Mouse (Mus musculus): ENCODE data around the gene Slc38a3. TPM values are rescaled to one million over a fixed set of nuclear protein-coding genes. Genes with fewer than 3 reads are reported as not detected.

The Slc38a3 gene
- 3.3 and 3.9 TPM in 2 replicates for polyA plus RNA-seq (2015; fragmentation: Nextera tagmentation; extraction: Ambion mirVana)

DNA sequence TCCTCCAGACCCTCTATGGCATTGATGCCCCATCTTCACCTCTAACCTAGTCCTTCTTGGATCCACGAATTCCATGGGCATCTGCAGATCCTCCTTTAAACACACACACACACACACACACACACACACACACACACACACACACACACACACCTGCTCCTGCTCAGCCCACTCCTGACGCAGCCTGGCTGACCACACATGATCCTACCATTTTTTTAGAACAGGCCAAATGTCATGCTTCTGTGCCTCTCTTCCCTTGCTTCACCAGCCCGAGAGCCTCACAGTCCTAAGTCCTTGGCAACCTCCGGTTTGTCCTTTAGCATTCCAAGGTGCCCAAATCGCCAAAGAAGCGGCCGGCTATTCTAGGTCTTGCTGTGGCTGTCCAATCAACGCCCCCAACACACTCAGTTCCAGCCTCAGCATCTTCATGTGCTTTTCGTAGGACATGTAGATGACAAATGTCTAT, at the start of gene Slc38a3:
Gene Slc38a3, minus strand, starts transcription at position 51 of the 466 bp plus-strand sequence.
- 86% methylated on average over 9 of the region's 9 CpGs for WGBS
- Histone ChIP-seq H3K4me1 (ENCODE audit: control insufficient read depth, insufficient read depth, low read length) (peaks cover 22% of the 10 kb centered on the region), H3K9ac (ENCODE audit: low read length) (0 out of 2 replicates have a peak within 1 kb of the TSS, but pooled peaks have one; percentile 20), H3K36me3 (ENCODE audit: control insufficient read depth, insufficient read depth) (no peaks in the 10 kb centered on the region), H3K4me3 (ENCODE audit: low read length) (no peak within 1 kb of the TSS), H3K4me2 (ENCODE audit: low read depth, low read length) (no peak within 1 kb of the TSS), H3K9me3 (replicated peaks; ENCODE audit: control insufficient read depth, low read length) (no peaks in the 10 kb centered on the region), H3K27me3 (ENCODE audit: control insufficient read depth, insufficient read depth, low read length) (peaks cover 17% of the 10 kb centered on the region), H3K27ac (ENCODE audit: low read length) (no peak within 1 kb of the TSS)
- no peak for ATAC-seq (replicated peaks; ENCODE audit: extremely low read depth, insufficient read depth, low FRiP score)

DNA sequence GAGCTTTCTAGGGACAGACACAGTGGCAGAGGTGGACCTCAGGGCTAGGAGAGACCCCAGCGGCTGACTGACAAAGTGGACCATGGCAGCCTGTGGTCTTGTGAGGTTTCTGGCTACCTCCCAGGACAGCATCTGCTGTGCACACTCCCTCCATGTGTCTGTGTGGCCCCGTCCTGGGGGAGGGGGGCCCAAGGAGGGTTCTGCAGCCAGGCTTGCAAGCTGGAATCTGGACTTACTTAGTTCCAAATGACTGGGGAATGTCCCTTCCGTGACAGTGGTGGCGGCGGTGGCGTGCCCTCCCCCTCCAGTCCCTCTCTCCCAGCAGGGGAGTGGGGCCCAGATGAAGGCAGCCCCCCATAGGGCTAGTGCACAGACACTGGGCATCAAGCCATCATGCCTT, 47.6 kb upstream of the Slc38a3 start:
- 33% methylated on average over 6 of the region's 6 CpGs for WGBS
- no peak overlapping the region for H3K27ac ChIP-seq (ENCODE audit: low read length)

DNA sequence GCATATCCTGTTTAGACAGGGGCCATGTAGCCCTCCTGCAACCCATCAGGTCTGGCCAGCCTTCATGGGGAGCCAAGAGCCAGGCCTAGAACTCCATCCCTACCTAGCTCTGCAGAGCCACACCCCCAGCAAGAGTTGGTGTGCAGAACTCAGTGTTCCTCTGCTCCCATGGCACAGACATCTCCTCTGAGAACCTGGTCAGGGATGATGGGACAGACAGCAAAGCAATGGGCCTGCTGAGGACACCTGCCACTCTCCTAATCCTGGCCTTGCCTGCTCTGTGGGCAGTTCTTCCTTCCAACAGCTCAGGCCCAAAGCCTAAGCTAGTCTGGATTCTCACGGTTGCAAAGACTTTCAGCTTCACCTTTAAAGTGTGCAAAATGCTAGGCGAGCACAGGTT, 46.3 kb upstream of the Slc38a3 start:
- ATAC-seq (replicated peaks; ENCODE audit: extremely low read depth, insufficient read depth, low FRiP score), result no peak
- Histone ChIP-seq H3K27ac (ENCODE audit: low read length) (no peak overlapping the region), H3K4me2 (ENCODE audit: low read depth, low read length) (no peak overlapping the region), H3K36me3 (ENCODE audit: control insufficient read depth, insufficient read depth) (no peaks in the 10 kb centered on the region), H3K9ac (ENCODE audit: low read length) (no peak overlapping the region), H3K9me3 (replicated peaks; ENCODE audit: control insufficient read depth, low read length) (no peaks in the 10 kb centered on the region), H3K4me1 (ENCODE audit: control insufficient read depth, insufficient read depth, low read length) (peaks cover 21% of the 10 kb centered on the region), H3K4me3 (ENCODE audit: low read length) (no peak overlapping the region), H3K27me3 (ENCODE audit: control insufficient read depth, insufficient read depth, low read length) (peaks cover 4% of the 10 kb centered on the region)
- WGBS, result 90% methylated on average over 2 of the region's 2 CpGs

More for the DNA sequence above, 47.6 kb upstream of the Slc38a3 start:
- Histone ChIP-seq H3K4me2 (ENCODE audit: low read depth, low read length) (no peak overlapping the region), H3K9me3 (replicated peaks; ENCODE audit: control insufficient read depth, low read length) (no peaks in the 10 kb centered on the region), H3K9ac (ENCODE audit: low read length) (0 out of 2 replicates have a peak overlapping the region, but pooled peaks have one; percentile 17), H3K27me3 (ENCODE audit: control insufficient read depth, insufficient read depth, low read length) (no peaks in the 10 kb centered on the region; the same call in none of the 2 replicates), H3K4me1 (ENCODE audit: control insufficient read depth, insufficient read depth, low read length) (peaks cover 21% of the 10 kb centered on the region), H3K36me3 (ENCODE audit: control insufficient read depth, insufficient read depth) (no peaks in the 10 kb centered on the region), H3K4me3 (ENCODE audit: low read length) (no peak overlapping the region)
- ATAC-seq (replicated peaks; ENCODE audit: extremely low read depth, insufficient read depth, low FRiP score), result no peak

DNA sequence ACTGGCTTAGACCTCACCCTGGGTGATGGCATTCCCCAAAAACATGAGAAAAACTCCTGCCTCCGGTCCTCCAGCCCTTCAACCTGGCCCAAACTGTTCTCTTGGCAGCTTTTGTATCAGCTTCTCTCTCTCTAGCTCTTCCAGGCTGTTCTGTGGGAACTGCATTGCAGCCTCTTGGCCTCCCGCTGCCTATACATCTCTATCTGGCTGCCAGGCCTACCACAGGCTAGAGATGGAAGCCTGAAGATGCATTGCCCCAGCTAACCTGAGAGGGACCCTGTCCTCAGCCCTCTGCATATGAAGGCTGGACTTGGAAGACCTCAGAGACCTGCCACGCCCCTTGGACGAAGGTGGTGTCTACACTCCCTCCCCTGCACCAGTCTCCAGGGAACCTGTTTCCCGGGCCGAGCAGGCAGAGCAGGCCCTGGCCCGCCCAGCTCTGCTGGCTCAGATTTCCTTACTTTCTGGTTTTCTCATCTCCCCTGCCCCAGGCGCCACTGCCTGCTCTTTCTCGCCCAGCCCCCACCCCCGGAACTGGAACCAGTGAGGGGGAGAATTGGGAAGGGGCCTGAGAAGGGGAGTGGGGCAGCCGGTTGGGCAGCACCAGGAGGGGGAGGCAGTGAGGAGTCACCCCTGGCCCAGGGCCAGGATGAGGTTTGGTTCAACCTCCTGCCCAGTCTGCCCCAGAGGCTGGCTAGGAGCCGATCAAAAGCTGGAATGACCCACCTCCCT, 45.1 kb upstream of the Slc38a3 start:
- Histone ChIP-seq H3K4me2 (ENCODE audit: low read depth, low read length) (peak overlapping the region; percentile 21; the same call in 1 of the 2 replicates), H3K9ac (ENCODE audit: low read length) (no peak overlapping the region), H3K36me3 (ENCODE audit: control insufficient read depth, insufficient read depth) (no peaks in the 10 kb centered on the region), H3K4me3 (ENCODE audit: low read length) (no peak overlapping the region), H3K9me3 (replicated peaks; ENCODE audit: control insufficient read depth, low read length) (no peaks in the 10 kb centered on the region), H3K4me1 (ENCODE audit: control insufficient read depth, insufficient read depth, low read length) (peaks cover 25% of the 10 kb centered on the region), H3K27ac (ENCODE audit: low read length) (peak overlapping the region; percentile 28), H3K27me3 (ENCODE audit: control insufficient read depth, insufficient read depth, low read length) (peaks cover 11% of the 10 kb centered on the region)
- WGBS, result 17% methylated on average over 12 of the region's 12 CpGs
- 0 out of 2 replicates have a peak, but pooled peaks have one; percentile 19 for ATAC-seq (replicated peaks; ENCODE audit: extremely low read depth, insufficient read depth, low FRiP score)

DNA sequence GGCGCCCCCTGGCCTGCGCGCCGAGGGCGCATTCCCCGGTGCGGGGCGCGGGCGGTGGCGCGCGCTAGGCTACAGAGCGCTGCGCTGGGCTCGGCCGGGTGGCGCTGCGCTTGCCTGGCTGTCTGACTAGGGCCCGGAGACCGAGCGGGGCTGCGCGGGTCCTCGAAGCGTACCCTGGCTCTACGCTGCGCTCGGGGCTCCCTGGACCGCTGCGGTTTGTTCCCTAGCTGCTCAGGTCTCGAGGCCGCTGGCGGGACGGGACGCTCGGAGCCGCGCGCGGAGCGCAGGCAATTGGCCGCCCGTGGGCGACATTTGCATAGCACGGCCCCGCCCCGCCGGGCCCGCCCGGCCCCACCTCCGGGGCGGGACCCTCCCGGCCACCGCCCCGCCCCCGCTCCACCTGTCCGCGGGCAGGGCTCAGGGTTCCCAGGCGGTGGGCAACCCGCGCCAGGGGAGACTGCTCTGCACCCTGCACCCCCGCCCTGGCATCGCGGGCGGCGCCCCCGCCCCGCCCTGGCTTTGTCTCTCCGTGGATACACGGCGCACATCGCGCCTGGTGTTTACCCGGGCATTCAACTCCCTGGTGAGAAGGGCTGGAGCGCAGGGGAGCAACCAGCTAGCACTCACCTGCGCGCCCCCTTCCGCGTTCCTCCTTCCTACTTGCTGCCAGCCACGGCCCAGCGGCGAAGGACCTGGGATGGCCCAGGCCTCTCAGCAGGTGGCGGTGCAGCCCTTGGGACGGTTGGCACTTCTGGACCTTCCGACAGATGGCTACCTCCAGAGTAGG, 40.6 kb upstream of the Slc38a3 start, which contains the start of gene Sema3f:
Gene Sema3f, minus strand, starts transcription at position 779 of the 787 bp plus-strand sequence.
- no peaks in the 10 kb centered on the region for H3K36me3 ChIP-seq (ENCODE audit: control insufficient read depth, insufficient read depth)
- peak within 1 kb of the TSS; percentile 72 for H3K4me3 ChIP-seq (ENCODE audit: low read length)
- H3K27me3 ChIP-seq (ENCODE audit: control insufficient read depth, insufficient read depth, low read length), result peaks cover 27% of the 10 kb centered on the region
- peaks cover 36% of the 10 kb centered on the region for H3K4me1 ChIP-seq (ENCODE audit: control insufficient read depth, insufficient read depth, low read length)
- ATAC-seq (replicated peaks; ENCODE audit: extremely low read depth, insufficient read depth, low FRiP score), result peak; percentile 87
- H3K9me3 ChIP-seq (replicated peaks; ENCODE audit: control insufficient read depth, low read length), result no peaks in the 10 kb centered on the region
- peak within 1 kb of the TSS; percentile 79 for H3K9ac ChIP-seq (ENCODE audit: low read length)
- H3K27ac ChIP-seq (ENCODE audit: low read length), result peak within 1 kb of the TSS; percentile 42
- WGBS, result under 1% methylated on average over 79 of the region's 86 CpGs
- peak within 1 kb of the TSS; percentile 97 for H3K4me2 ChIP-seq (ENCODE audit: low read depth, low read length)

DNA sequence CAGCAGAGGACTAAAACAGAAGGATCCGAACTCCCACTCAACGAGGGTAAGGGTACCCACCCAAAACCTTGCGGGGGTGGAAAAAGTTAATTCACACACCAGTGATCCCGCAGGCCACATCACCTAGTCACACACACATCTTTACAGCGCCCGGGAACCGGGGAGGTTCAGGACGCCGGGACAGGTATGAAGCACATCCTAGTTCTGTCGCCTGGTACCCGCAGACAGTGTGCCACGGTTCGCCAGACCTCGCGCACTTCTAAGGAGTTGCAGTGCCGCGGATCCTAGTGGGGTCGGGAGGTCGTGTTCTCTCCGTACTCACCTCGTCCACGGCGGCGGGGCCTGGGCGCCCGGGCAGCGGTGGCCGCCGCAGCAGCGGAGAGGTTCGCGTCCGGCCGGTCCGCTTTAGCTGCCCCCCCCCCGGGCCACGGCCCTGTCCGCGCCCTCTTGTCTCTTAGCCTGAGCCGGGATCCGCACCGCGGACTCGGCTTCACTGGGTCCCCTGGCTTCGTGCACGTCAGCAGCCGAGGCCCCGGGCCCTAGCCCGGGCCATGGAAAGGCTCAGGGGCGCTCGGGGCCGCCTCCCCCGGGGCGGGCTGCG, 39.9 kb upstream of the Slc38a3 start:
- WGBS, result 1% methylated on average over 46 of the region's 55 CpGs
- H3K27ac ChIP-seq (ENCODE audit: low read length), result peak overlapping the region; percentile 42
- H3K4me3 ChIP-seq (ENCODE audit: low read length), result peak overlapping the region; percentile 72
- peak overlapping the region; percentile 97 for H3K4me2 ChIP-seq (ENCODE audit: low read depth, low read length)
- H3K27me3 ChIP-seq (ENCODE audit: control insufficient read depth, insufficient read depth, low read length), result peaks cover 27% of the 10 kb centered on the region
- H3K9me3 ChIP-seq (replicated peaks; ENCODE audit: control insufficient read depth, low read length), result no peaks in the 10 kb centered on the region
- H3K36me3 ChIP-seq (ENCODE audit: control insufficient read depth, insufficient read depth), result no peaks in the 10 kb centered on the region
- peak; percentile 14 for ATAC-seq (replicated peaks; ENCODE audit: extremely low read depth, insufficient read depth, low FRiP score)
- H3K9ac ChIP-seq (ENCODE audit: low read length), result peak overlapping the region; percentile 79
- peaks cover 29% of the 10 kb centered on the region for H3K4me1 ChIP-seq (ENCODE audit: control insufficient read depth, insufficient read depth, low read length)

DNA sequence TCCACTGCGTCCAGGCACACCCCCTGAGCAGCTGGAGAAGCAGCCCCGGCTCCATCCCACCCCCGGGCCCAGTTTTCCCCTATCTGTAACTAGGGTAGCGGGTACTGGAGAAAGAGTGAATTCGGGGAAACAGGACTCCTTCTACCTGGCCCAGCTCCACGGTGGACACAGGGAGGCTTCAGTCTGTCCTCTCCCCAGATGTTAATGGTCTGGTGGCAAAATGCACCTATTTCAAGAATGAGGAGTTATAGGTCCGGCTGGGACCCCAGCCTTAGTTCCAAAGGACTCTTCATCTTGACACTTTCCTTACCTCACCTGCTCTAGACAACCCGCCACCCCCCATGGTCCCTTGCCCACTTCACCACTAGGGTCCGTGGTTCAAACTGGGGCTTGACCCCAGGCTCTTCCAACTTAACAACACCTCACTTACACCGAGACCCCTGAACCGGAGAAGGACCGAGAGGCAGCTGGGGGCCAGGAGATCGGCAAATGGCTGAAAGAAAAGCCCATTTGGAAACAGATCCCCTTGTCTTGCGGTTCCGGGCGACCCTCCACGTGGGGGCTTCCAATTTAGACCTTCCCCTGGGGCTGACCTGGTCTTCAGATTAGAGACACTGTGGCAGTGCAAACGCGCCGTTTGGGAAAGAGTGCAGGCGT, 39.2 kb upstream of the Slc38a3 start:
- 4% methylated on average over 21 of the region's 21 CpGs for WGBS
- no peaks in the 10 kb centered on the region for H3K36me3 ChIP-seq (ENCODE audit: control insufficient read depth, insufficient read depth)
- no peak overlapping the region for H3K27ac ChIP-seq (ENCODE audit: low read length)
- no peak for ATAC-seq (replicated peaks; ENCODE audit: extremely low read depth, insufficient read depth, low FRiP score)
- H3K4me2 ChIP-seq (ENCODE audit: low read depth, low read length), result peak overlapping the region; percentile 97
- peak overlapping the region; percentile 72 for H3K4me3 ChIP-seq (ENCODE audit: low read length)
- no peaks in the 10 kb centered on the region for H3K9me3 ChIP-seq (replicated peaks; ENCODE audit: control insufficient read depth, low read length)
- H3K27me3 ChIP-seq (ENCODE audit: control insufficient read depth, insufficient read depth, low read length), result peaks cover 27% of the 10 kb centered on the region
- peak overlapping the region; percentile 79 for H3K9ac ChIP-seq (ENCODE audit: low read length)
- H3K4me1 ChIP-seq (ENCODE audit: control insufficient read depth, insufficient read depth, low read length), result peaks cover 24% of the 10 kb centered on the region

DNA sequence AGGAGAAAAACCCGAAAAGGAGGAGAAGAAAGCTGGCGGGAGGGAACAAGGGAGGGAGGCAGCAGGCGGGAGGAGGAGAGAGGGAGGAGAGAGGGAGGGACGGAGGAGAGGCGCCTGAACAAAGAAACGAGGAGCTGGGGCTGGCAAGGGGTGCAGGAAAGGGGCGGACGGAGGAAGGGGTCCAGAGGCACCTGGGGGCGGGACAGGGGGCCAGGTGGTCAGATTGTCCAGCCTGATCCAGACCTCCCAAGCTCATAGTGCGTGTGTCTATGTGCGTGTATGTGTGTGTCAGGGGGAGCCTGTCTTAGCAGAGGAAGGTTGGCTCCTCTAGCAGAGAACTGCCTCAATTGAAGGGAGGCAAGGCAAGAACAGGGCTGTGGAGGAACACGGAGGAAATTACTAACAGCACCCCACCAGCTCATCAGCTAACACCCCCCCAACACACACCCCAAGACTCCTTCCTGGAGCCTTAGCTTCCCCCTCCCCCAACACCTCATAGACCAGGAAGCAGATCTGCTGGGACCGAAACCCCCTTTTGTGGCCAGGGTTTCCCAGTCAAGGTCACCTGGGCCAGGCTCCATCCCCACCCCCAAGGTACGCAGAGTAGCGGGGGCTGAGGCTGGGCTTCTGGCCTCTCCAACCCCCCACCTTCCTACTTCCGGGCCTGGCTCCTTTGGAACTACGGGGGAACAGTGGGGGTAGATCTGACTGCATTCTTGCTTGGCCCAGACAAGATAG, 38.5 kb upstream of the Slc38a3 start:
- H3K27me3 ChIP-seq (ENCODE audit: control insufficient read depth, insufficient read depth, low read length), result peaks cover 27% of the 10 kb centered on the region
- peak overlapping the region; percentile 97 for H3K4me2 ChIP-seq (ENCODE audit: low read depth, low read length)
- no peak for ATAC-seq (replicated peaks; ENCODE audit: extremely low read depth, insufficient read depth, low FRiP score)
- 6% methylated on average over 17 of the region's 17 CpGs for WGBS
- no peaks in the 10 kb centered on the region for H3K36me3 ChIP-seq (ENCODE audit: control insufficient read depth, insufficient read depth)
- H3K9ac ChIP-seq (ENCODE audit: low read length), result peak overlapping the region; percentile 55
- H3K9me3 ChIP-seq (replicated peaks; ENCODE audit: control insufficient read depth, low read length), result no peaks in the 10 kb centered on the region
- H3K27ac ChIP-seq (ENCODE audit: low read length), result no peak overlapping the region
- H3K4me3 ChIP-seq (ENCODE audit: low read length), result peak overlapping the region; percentile 72
- peaks cover 21% of the 10 kb centered on the region for H3K4me1 ChIP-seq (ENCODE audit: control insufficient read depth, insufficient read depth, low read length)

All from heart, embryonic 16.5 days (tissue).